Mouse (Mus musculus) NIH3T3 (cell line): Measurements from ENCODE around the gene Lrrc29.
"Not testable (repeated sequence)": the region's sequence is repeated elsewhere in the genome, so short reads cannot be mapped to it uniquely, and the experiment has no call there.

Experiments
- DNase-seq: peaks from one replicate; pipeline ENCODE4 v3.0.0-alpha.2; 2012; ENCODE audit warnings: low read depth

Lrrc29 gene

DNA sequence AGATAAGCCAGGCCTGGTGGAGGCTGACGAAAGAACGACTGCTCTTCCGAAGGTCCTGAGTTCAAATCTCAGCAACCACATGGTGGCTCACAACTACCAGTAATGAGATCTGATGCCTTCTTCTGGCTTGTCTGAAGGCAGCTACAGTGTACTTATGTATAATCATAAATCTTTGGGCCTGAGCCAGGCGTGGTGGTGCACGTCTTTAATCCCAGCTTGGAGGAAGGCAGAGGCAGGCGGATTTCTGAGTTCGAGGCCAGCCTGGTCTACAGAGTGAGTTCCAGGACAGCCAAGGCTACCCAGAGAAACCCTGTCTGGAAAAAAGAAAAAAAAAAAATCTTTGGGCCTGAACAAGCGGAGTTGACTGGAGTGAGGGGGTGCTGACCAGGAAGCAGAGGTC is 34.7 kb downstream of the Lrrc29 start:
- DNase-seq: not testable (repeated sequence)

DNA sequence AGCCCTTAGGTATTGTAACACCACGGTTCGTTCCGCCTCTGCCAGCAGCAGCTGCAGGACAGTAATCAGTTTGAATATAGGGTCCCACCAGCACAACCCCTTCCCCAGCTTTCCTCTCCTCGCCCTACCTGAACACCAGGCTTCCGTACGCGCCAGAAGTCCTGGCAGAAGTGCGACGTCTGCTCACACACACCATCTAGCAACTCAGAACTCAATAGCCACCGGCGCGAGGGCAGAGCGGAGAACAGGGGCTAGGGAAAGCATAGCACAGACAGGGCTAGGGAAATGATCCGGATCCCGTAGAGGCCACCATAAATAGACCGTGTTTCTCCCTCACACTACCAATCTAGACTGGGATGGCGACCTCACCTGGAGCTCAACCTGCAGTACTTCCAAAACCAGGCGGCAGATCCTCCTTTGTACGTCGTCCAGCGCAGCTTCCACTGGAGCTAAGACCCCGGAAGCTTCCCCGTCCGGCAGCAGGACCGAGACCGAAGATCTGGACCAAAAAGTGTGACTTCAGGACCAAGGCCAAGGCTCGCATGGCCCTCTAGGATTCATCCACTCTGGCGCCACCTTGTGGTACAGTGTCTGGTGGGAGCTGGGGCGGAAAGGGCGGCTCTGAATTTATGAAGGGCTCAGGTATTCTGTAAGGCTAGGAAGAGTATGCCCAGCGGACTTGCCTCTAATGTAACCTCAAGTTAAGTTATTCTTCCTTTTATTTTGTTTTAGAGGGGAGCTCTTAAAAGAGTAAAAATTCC is 35.3 kb downstream of the Lrrc29 start:
- DNase-seq: peak; percentile 88

DNA sequence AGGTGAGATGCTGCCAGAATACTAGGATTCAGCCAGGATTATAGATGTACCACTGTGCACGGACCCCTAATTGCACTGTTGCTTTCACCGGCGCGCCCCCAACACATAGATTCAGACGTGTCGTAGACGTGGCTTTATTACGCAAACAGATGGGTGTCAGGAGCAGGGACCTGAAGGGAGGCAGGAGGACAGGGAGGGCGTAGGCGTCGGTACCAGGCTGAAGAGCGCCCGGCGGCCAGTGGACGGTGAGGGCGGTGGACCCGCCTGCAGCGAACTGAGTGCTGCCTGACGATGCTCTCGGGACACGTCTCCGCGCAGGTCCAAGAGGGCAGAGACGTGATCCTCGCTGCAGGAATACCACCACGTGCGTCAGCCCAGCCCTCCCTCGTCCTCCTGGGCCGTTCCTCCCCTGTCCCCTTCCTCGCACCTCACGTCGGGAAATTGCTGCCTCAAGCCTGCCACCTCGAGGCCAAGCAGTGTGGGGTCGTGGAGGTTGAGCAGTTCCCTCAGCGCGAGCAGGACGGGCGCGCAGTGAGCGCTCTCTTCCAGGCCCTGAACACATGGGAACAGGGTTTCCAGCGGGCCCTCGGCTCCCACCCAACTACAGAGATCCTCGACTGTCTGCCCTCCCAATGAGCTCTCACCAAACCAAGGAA is 36.1 kb downstream of the Lrrc29 start, which contains the start of gene 4931428F04Rik:
4931428F04Rik (minus strand) TSS at position 60 of the 656 bp plus-strand sequence.
- DNase-seq: peak; percentile 33

DNA sequence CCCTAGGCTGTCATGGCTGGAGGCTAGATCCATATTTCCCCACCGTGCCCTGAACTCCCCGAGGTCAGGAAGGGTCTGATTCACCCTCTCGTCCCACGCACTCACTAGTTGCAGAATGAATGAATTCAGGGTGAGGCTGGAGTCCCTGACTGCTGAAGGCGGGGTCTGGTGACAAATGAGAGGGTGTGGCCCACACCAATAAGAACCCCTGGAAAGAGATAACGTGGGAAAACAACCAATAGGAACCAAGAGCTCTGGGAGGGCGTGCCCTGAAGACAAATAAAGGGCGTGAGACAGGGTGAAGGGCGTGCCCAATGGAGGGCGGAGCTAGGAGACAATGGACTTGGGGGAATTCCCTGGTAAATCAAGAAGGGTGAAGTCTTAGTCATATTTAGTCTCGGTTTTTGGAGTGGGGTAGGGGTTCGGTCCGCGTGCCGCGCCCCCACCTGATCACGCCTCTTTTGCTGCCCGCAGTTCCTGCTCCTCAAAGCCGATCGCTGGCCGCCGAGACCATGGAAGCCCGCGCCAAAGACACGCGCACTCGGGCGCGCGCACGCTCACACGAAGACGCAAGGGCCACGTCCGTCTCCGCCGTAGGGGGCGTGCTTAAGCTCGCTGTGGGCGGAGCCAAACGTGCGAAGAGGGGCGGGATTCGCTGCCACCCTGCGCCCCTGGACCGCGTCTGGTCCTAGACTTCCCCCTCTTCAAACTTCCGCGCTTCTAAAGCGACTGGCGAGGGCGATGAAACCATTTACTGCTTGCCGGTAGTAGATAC is 36.9 kb downstream of the Lrrc29 start:
- DNase-seq: peak; percentile 98

DNA sequence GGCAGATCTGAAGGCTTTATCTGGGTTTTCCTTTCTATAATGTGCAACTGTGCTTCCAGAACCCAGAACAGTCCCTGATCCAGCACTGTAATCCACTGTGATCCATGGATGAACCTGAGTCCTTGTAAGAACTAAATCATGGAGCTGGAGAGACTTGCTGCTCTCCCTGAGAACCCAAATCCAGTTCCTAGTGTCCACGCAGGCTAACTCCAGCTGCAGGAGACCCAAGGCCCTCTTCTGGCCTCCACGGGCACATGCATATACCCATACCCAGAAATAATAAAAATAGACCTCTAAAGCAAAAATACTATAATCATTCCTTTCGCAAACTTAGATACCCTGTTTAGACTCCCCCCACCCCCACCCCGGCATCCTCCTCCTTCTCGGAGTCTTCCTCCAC is 37.8 kb downstream of the Lrrc29 start:
- peak; percentile 61 for DNase-seq

DNA sequence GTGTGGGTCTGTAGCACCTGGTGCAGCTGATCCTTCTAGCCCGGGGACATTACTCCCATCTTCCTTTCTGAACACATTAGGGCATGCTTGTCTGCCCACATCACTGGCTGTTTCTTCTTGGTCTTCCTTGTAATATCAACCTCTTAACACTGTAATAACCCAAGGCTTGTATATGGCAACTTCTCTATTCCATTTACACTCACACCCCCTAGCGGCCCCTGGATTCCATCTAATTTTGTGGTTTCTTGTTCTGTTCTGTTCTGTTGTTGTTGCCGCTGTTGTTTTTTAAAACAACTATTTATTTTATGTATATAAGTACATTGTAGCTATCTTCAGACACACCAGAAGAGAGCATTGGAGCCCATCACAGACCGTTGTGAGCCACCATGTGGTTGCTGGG is 39.2 kb downstream of the Lrrc29 start:
- peak; percentile 33 for DNase-seq

DNA sequence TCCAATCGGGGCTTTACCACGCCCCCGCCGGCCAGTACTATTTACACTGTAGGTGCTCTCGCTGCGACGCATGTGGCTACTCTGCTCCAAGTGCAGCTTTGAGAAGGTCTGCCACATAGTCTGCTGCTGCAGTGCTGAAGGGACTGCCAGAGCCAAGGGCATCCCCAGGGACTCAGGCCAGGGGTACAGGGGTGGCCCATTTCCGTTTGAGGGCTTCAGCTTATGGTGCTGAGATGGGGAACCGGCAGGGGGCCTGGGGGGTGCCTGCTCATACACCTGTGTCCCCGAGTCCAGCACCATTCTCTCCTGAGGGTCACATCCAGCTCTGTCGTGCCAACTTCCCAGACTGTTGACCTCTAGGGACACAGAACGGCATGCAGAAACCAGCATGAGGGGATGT is 40.6 kb downstream of the Lrrc29 start:
- DNase-seq: no peak

DNA sequence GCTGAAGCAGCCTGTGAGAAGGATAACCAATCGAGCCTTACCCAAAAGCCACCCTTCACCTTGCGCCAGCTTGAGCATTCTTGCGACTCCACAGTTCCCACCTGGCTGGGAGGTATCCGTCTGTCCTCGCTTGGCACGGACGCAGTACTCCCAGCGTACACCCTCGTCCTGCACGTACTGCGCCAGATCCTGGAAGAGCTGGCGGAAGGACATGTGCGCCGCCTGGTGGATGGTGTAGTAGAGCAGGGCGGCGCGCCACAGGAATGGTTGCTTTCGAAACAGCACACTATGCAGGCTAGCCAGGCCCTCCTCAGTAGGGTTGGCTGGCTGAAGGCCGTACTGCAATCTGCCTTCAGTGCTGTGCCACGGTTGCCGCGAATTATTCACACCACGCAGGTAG is 43.0 kb downstream of the Lrrc29 start:
- peak; percentile 56 for DNase-seq

DNA sequence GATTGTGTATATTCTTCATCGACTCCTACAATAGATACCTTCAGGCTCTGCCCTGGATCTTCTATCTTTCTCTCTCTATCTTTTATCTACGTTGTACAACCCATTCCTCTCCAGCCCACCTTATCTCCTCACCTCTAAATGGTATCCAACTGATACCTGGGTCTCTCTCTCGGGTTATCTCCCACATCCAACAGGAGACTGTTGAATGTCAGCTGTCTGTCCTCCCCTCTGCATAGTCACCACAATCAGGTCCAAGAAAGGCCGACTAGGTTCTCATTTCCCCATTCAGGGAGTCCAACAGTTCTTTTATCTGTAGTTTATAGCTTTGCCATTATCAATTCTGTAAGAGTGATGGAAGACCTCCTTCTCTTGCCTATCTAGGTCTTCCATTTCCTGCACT is 43.8 kb downstream of the Lrrc29 start:
- DNase-seq: no peak

DNA sequence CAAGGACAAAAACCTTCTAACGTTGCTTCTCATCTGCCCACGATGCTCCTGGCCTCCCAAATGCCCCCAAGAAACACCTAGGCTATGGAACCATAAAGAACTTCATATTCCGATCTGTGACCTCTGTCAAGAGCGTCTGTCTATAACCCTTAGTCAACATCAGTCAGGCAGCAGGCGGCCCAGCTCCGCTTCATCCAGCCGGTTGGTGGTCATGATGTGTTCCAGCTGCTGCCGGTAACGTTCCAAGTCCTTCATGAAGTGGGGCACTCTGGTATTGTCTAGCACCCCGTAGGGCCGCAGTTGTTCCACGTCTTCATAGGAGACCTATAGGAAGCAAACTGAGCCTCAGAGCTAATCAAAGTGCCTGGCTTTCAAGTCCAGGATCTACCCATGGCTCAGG is 44.3 kb downstream of the Lrrc29 start:
- DNase-seq: no peak

DNA sequence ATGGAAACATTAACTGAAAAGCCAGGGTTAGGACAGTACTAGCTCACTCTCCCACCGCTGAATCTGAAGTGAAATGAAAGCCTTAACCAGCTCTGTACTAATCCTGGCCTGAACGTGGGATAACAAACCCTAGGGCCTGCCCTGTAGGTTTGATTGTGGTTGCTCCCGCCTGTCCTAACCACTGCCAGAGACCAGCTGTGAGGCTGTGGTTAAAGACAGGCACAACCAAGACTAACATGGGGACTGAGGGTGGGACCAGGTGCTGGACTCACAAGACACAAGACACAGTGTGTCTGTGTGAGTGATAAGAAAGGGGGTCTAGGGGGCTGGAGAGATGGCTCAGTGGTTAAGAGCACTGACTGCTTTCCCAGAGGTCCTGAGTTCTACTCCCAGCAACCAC is 45.5 kb downstream of the Lrrc29 start:
- no peak for DNase-seq

DNA sequence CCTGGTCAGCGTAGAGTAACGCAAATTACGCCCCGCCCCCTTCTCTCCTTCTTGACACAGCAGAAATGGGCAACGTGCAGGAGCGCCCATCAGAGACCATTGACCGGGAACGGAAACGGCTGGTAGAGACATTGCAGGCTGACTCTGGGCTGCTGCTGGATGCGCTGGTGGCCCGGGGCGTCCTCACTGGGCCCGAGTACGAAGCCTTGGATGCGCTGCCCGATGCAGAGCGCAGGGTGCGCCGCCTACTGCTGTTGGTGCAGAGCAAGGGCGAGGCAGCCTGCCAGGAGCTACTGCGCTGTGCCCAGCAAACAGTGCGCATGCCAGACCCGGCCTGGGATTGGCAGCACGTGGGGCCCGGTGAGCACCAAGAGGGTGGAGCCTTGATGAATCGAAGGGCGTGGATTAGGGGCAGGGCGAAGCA is 47.2 kb downstream of the Lrrc29 start:
- DNase-seq: no peak

DNA sequence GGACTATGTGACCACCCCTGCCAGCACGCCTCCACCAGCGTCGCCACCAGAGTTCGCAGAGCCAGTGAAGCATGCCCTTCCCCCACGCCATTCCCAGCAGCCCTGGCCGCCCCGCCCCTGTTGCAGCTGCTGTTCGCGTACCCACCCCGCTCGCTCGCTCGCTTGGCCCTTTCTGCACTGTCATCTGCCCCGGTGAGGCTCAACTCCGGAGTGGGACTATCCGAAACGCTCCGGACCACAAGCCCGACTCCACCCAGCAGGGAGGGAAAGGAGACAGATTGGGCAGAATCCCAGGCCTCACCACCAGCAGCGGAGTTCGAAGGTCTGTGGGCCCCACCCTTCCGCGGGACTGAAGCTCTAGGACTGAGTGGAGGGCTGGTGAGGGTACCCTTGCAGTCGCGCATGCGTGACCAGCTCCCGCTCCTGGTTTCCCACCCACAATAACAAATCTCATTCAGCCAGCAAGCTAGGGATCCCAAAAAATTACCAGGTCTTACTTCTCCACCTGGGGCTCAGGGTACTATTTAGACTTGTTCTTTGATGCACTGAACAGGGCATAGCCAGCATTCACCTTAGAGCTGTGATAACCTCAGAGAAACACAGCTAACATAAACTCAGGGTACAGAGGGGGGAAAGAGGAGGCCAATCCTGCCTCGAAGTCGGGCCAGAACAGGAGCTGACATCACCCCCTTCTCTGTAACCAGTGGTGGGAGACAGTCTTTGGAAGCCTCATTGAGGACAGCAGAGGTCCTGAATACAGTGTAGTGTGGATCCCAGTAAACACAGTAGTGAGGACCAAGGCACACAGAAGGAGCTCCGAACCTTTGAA is 49.6 kb downstream of the Lrrc29 start:
- no peak for DNase-seq

DNA sequence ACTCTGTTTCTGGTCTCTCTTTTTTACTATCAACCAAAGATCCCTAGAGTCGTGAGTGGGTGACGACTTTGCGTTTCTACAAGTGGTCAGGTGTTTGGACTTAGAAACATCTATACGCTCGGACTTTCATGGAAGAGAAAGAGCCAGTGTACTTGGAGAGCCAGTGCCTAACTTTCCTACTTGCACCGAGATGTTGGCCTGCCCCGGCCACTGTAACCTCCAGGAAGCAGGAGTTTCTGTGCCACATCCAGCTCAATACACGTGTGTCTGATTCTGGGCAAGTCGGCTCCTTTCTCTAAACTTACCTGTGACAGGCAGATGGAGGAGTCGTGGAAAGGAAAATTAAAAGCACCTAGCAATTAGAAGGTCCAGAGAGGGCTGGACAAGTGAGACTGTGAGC is 50.2 kb downstream of the Lrrc29 start, which contains the start of gene Nol3:
Nol3 (plus strand) TSS at position 301 of the 400 bp plus-strand sequence.
- no peak for DNase-seq

DNA sequence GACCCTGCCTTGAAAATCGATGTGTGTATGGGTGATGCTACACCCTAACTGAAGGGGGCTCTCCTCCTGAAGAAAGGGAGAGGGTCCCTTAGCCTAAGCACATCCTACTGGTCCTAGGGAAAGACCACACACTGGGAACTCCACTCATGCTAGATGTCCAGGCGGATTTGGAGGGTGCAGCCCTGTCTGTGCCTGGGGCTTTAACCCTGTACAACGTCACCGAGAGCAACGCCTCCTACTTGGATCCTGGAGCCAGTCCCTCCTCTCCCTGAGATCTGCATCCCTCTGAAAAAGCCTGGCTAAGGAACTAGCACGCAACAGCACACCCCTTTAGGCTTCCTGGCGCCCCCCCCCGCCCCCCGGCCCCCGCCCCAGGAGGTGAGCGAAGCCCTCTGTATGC is 50.7 kb downstream of the Lrrc29 start:
- no peak for DNase-seq

DNA sequence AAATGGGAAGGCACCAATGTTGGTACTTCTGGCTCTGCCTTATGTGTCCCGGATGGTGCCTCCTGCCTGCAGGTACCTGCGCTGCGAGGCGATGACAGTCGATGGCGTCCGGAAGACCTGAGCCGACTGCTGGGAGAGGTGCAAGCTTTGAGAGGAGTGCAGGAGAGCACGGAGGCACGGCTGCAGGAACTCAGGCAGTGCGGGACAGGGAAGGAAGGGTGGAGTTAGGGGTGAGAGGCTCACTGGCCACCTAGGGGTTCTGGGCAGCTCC is 55.2 kb downstream of the Lrrc29 start:
- DNase-seq: no peak

DNA sequence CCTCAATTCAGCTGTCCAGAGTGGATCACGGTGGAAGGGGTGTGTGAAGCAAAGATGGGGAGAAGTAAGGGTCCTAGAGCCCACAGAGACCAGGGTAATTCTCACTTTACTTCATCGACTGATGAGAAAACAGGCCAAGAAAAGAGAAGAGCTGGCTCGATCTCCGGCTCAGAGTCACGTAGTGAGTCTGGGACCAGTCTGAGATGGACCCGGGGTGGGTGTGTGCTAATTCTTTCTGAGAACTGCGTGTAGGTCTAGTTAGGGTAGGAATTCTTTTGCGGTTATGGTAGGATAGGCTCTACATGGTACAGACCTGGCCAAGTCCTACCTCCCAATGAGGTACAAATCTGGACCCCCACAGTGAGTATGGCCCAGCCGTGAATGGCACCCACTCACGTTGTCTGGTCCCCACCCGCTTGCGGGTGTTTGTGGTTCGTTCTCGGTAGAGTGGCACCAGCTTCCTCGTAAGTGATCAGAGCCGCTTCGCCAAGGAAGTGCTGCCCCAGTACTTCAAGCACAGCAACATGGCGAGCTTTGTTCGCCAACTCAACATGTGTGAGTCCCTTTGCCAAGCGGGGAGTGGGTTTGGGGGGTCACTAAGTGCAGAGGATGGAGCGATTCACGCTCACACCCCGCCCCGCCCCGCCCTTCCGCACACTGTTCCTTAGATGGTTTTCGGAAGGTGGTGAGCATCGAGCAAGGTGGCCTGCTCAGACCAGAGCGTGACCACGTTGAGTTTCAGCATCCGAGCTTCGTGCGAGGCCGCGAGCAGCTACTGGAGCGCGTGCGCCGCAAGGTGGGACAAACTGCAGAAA is 55.8 kb downstream of the Lrrc29 start:
- no peak for DNase-seq

DNA sequence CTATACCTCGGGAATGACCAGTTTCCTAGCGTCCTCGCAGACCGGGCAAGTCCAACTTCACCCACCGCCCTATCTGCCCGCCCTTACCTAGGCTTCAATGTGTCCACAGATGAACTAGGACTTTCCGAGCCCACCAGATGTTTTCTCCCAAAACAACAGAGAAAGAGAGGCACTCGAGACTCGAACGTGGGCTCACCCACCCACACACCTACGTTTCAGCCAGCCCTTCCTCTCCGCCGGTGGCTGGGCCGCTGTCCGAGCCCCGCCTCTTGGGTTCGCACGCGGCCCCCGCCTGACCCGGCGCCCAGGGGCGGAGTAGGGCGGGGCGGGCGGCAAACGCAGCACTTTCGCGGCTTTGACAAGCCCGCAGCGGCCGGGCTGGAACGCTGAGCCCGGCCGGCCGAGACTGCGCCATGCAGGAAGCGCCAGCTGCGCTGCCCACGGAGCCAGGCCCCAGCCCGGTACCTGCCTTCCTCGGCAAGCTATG is 56.6 kb downstream of the Lrrc29 start, which contains the start of gene Hsf4:
Hsf4 (plus strand) TSS at position 341 of the 487 bp plus-strand sequence.
- peak; percentile 80 for DNase-seq

DNA sequence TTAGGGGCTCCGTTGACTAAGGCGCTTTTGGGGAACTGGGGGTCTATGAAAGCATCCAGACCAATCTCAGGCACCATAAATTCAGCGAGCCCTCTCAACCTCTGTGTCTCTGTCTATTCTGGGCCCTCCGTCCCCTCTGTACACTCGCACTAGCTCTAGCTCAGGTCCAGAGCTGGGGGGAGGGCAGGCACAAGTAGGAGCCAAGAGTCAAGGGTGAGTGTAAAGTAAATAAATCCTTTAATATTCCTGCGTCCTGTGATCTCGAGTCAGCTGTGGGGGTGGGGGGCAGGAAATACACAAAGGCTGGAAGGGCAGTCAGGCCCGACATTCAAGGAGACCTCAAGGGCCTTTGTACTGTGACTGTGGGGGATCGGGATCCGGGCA is 57.0 kb downstream of the Lrrc29 start:
- DNase-seq: peak; percentile 35

DNA sequence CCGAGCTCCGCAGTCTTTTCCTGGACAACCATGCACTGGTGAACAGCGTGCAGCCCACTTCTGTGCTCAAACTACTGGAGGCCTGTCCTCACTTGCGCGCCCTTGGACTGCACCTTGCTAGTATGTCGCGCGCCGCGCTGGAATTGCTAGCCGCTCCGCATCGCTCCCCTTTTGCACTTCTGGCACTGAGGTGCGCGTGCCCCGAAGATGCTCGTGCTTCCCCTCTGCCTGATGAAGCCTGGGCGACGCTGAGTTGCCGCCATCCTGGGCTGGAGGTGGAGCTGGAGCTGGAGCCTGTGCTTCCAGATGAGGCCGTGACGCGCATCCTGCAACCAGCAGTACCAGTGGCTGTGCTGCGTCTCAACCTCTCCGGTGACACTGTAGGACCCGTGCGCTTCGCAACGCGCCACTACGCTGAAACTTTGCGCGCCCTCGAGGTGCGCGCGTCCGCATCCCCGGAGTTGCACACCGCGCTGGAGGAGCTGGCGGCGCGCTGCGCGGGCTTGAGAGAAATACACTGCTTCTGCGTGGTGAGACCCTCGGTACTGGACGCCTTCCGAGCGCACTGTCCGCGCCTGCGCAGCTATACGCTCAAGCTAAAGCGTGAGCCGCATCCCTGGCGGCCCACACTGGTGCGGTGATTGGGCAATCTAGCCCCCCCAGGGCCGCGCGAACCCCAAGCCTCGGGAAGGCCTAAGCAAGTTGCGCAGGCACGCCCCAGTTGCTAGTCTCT is 57.6 kb downstream of the Lrrc29 start:
- no peak for DNase-seq
